ENCODE assay signal across 8 mouse cellular contexts in the genomic region with DNA sequence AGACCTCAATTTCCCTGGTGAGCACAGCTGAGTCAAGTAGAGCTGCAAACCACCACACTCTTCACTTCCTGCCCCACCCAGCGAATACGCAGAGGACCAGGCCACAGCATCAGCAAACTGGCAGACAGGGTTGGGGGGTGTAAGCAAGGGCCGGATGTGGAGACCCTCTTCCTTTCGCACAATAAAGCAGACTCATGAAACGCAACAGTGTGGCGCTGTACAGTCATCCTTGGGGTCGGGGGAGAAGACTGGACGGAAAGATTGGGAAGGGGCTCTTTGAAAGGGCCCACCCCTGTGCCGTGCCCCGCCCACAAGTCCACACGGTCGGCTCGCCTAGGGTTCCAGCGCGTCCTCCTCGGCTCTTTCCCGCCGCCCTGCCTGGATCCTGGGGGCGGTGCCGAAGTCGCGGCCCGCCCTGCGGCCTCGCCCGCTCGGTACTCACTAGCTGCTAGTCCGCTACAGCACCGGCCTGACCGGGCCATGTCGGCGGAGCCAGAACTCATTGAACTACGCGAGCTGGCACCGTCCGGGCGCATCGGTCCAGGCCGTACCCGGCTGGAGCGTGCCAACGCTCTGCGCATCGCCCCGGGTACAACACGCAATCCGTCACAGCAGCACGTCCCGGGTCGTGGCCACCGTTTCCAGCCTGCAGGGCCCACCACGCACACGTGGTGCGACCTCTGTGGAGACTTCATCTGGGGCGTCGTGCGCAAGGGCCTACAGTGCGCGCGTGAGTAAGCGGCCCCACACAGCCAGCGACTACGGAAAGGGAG. TPM values are rescaled to one million over a fixed set of nuclear protein-coding genes. Genes with fewer than 3 reads are reported as not detected.
DNase-seq lines count a peak whose midpoint lies in the region; ATAC-seq and TF ChIP-seq lines count a peak whose summit lies in the region.

TSS of gene Rassf1 (plus strand) at position 439 of the 773 bp plus-strand sequence.

- no peak; the same call in 1 of the 2 replicates for TF ChIP-seq CTCF in hindbrain, postnatal 0 days (IDR thresholded peaks at IDR 0.05; ENCODE audit: low read depth)

- H3K4me2 ChIP-seq in hindbrain, postnatal 0 days (ENCODE audit: low read depth, low read length): peak within 1 kb of the TSS; percentile 58

- peak within 1 kb of the TSS; percentile 29 for H3K4me3 ChIP-seq in hindbrain, postnatal 0 days (ENCODE audit: low read length)
- peak within 1 kb of the TSS; percentile 83 for H3K4me3 ChIP-seq in limb, embryonic 10.5 days
- peak within 1 kb of the TSS; percentile 58 for H3K4me3 ChIP-seq in midbrain, embryonic 10.5 days

- H3K4me1 ChIP-seq in hindbrain, postnatal 0 days (ENCODE audit: insufficient read depth, low read length): peaks cover 38% of the 10 kb centered on the region
- peaks cover 84% of the 10 kb centered on the region for H3K4me1 ChIP-seq in limb, embryonic 10.5 days
- peaks cover 82% of the 10 kb centered on the region for H3K4me1 ChIP-seq in midbrain, embryonic 10.5 days

- intact Hi-C loops in gastrocnemius, postnatal 14 days (cut with DNase I; ENCODE audit: low total_unique reads): no loop called here

- H3K36me3 ChIP-seq in hindbrain, postnatal 0 days (ENCODE audit: insufficient read depth, low read length): no peaks in the 10 kb centered on the region
- H3K36me3 ChIP-seq in limb, embryonic 10.5 days: no peaks in the 10 kb centered on the region
- peaks cover under 1% of the 10 kb centered on the region; the same call in 1 of the 2 replicates for H3K36me3 ChIP-seq in midbrain, embryonic 10.5 days
- H3K36me3 ChIP-seq in splenic B cell, adult 2 months (ENCODE audit: control insufficient read depth, insufficient read depth, low read length, poor library complexity, severe bottlenecking): no peaks in the 10 kb centered on the region

- H3K27ac ChIP-seq in hindbrain, postnatal 0 days: peak within 1 kb of the TSS; percentile 23; the same call in 1 of the 2 replicates
- H3K27ac ChIP-seq in limb, embryonic 10.5 days: peak within 1 kb of the TSS; percentile 88
- peak within 1 kb of the TSS; percentile 80 for H3K27ac ChIP-seq in midbrain, embryonic 10.5 days (replicated peaks)

- peak; percentile 60 for DNase-seq in cerebellum, adult 9-10 months
- no peak for DNase-seq in cerebellum, adult 8-10 months
- DNase-seq in c-Kit-negative CD71-positive TER-119-positive erythroid progenitor cells, embryonic 14.5 days (ENCODE audit: low read depth, low spot score): peak; percentile 60
- DNase-seq in gastrocnemius, postnatal 14 days: peak; percentile 78
- DNase-seq in hindbrain, postnatal 0 days (ENCODE audit: low spot score): peak; percentile 39
- peak; percentile 85 for DNase-seq in limb, embryonic 10.5 days (ENCODE audit: low spot score)
- DNase-seq in midbrain, embryonic 10.5 days (ENCODE audit: low spot score): peak; percentile 76
- peak; percentile 85 for DNase-seq in splenic B cell, adult 2 months (ENCODE audit: low read depth, low spot score)

- peak within 1 kb of the TSS; percentile 31 for H3K9ac ChIP-seq in hindbrain, postnatal 0 days (replicated peaks; ENCODE audit: low read length)

- H3K9me3 ChIP-seq in hindbrain, postnatal 0 days (ENCODE audit: low read length): no peaks in the 10 kb centered on the region
- no peaks in the 10 kb centered on the region for H3K9me3 ChIP-seq in limb, embryonic 10.5 days (replicated peaks)
- H3K9me3 ChIP-seq in midbrain, embryonic 10.5 days (replicated peaks): no peaks in the 10 kb centered on the region

- 5% methylated on average over 63 of the region's 63 CpGs for WGBS in hindbrain, postnatal 0 days
- WGBS in limb, embryonic 10.5 days: under 1% methylated on average over 61 of the region's 63 CpGs
- WGBS in midbrain, embryonic 10.5 days: under 1% methylated on average over 61 of the region's 63 CpGs

- no peak for ATAC-seq in hindbrain, postnatal 0 days

- 0 out of 2 replicates have a peak, but pooled peaks cover 7% of the 10 kb centered on the region for H3K27me3 ChIP-seq in hindbrain, postnatal 0 days (ENCODE audit: insufficient read depth, low read length)
- H3K27me3 ChIP-seq in limb, embryonic 10.5 days (ENCODE audit: low read depth, poor library complexity, severe bottlenecking): peaks cover 32% of the 10 kb centered on the region
- H3K27me3 ChIP-seq in midbrain, embryonic 10.5 days (ENCODE audit: low read depth, poor library complexity, severe bottlenecking): peaks cover 63% of the 10 kb centered on the region
- H3K27me3 ChIP-seq in splenic B cell, adult 2 months (ENCODE audit: control insufficient read depth, insufficient read depth, low read length, poor library complexity, severe bottlenecking): no peaks in the 10 kb centered on the region

RNA-seq across cellular contexts. Expression of gene Rassf1, which starts in this region (rescaled TPM):
- total RNA-seq in gastrocnemius, postnatal 14 days (2021): 10 to 100 TPM; 11.1 to 11.6 TPM
- 17.6 and 20.2 TPM in 2 replicates for total RNA-seq in hindbrain, postnatal 0 days (2014; rRNA removed)
- 30.3 and 31.0 TPM in 2 replicates for polyA plus RNA-seq in hindbrain, postnatal 0 days (2015; fragmentation: Nextera tagmentation; extraction: Ambion mirVana)
- 55.3 and 57.4 TPM in 2 replicates for polyA plus RNA-seq in limb, embryonic 10.5 days (2016; fragmentation: Nextera tagmentation; extraction: Ambion mirVana)
- polyA plus RNA-seq in midbrain, embryonic 10.5 days (2016; fragmentation: Nextera tagmentation; extraction: Ambion mirVana): 54.2 and 54.8 TPM in 2 replicates

Comparison
In these comparisons a context has a peak if more than half of its experiments do, and no peak if none do; other contexts are left out.
1. H3K27ac ChIP-seq: peak in every context shown above with its lines; median percentile 88 in limb, embryonic 10.5 days; 80 in midbrain, embryonic 10.5 days; 23 in hindbrain, postnatal 0 days.
2. H3K4me3 ChIP-seq: peak in every context shown above with its lines; median percentile 83 in limb, embryonic 10.5 days; 58 in midbrain, embryonic 10.5 days; 29 in hindbrain, postnatal 0 days.